Mouse (Mus musculus) limb, embryonic 14.5 days (tissue): ENCODE results near the gene Gm5767. TPM values are rescaled to one million over a fixed set of nuclear protein-coding genes. Genes with fewer than 3 reads are reported as not detected.

Experiments
- ATAC-seq: fragments of 200-750 bp; cut with Nextera tagmentation; 2 replicates; pipeline ENCODE4 v1.8.0; 2017; ENCODE audit warnings: low read depth, moderate number of reproducible peaks, moderate TSS enrichment; ENCODE audit not compliant: low FRiP score
- DNase-seq: peaks from one replicate; pipeline ENCODE4 v3.0.0-alpha.2; 2015; ENCODE audit warnings: low spot score
- H3K27ac ChIP-seq: fragments of 300-500 bp; sonication (generic); replicated peaks from 2 replicates; pipeline ENCODE4 v1.5.1; 2014; ENCODE audit warnings: low read depth, mild to moderate bottlenecking, low read length, moderate library complexity, mixed read lengths
- H3K27me3 ChIP-seq: fragments of 300-500 bp; sonication (generic); 2 replicates; pipeline ENCODE4 v1.6.1; 2014; ENCODE audit warnings: low read length, mixed read lengths; ENCODE audit not compliant: control insufficient read depth, insufficient read depth
- H3K36me3 ChIP-seq: fragments of 300-500 bp; sonication (generic); 2 replicates; pipeline ENCODE4 v1.6.1; 2014; ENCODE audit warnings: mild to moderate bottlenecking, low read length, moderate library complexity, mixed read lengths; ENCODE audit not compliant: control insufficient read depth, insufficient read depth
- H3K4me1 ChIP-seq: fragments of 300-500 bp; sonication (generic); 2 replicates; pipeline ENCODE4 v1.6.1; 2014; ENCODE audit warnings: antibody characterized with exemption, low read length, mixed read lengths; ENCODE audit not compliant: control insufficient read depth, insufficient read depth
- H3K4me2 ChIP-seq: fragments of 300-500 bp; sonication (generic); replicated peaks from 2 replicates; pipeline ENCODE4 v1.6.1; 2014; ENCODE audit warnings: low read depth, mild to moderate bottlenecking, low read length, moderate library complexity; ENCODE audit not compliant: severe bottlenecking
- H3K4me3 ChIP-seq: fragments of 300-500 bp; sonication (generic); replicated peaks from 2 replicates; pipeline ENCODE4 v1.5.1; 2014; ENCODE audit warnings: low read length
- H3K9ac ChIP-seq: fragments of 300-500 bp; sonication (generic); 2 replicates; pipeline ENCODE4 v1.6.1; 2014; ENCODE audit warnings: mild to moderate bottlenecking, low read depth, low read length, moderate library complexity; ENCODE audit not compliant: severe bottlenecking
- H3K9me3 ChIP-seq: fragments of 300-500 bp; sonication (generic); 2 replicates; pipeline ENCODE4 v1.6.1; 2016; ENCODE audit warnings: low read length; ENCODE audit not compliant: control insufficient read depth
- POLR2A ChIP-seq: fragments of 200-500 bp; IDR thresholded peaks from 2 replicates; pipeline ENCODE4 v1.8.0; 2012; ENCODE audit warnings: inconsistent platforms, mild to moderate bottlenecking, moderate library complexity, borderline replicate concordance; ENCODE audit not compliant: insufficient read depth, insufficient read length; ENCODE audit errors: extremely low read depth
- WGBS: fragments of 180-500 bp; shearing (Covaris S2); extraction: QIAGEN DNeasy Blood & Tissue Kit; methylation state at CpG from one replicate; pipeline ENCODE4 v1.1.7; 2014; 5-methylcytosine and 5-hydroxymethylcytosine counted together
- polyA plus RNA-seq, 2 experiments: library from polyadenylated mRNA; depleted of rRNA in 1 of 2; stranded (reverse) in 1 of 2; unstranded in 1 of 2; fragments of >200 nt; fragmentation: Nextera tagmentation in 1 of 2; extraction: Ambion mirVana in 1 of 2; gene quantifications; 2 replicates each; pipeline versions ENCODE4 v1.2.1 to v1.2.3; 2012 to 2014

Gene Gm5767
- polyA plus RNA-seq, 2 experiments = 0.33 TPM; not detected in 1

DNA sequence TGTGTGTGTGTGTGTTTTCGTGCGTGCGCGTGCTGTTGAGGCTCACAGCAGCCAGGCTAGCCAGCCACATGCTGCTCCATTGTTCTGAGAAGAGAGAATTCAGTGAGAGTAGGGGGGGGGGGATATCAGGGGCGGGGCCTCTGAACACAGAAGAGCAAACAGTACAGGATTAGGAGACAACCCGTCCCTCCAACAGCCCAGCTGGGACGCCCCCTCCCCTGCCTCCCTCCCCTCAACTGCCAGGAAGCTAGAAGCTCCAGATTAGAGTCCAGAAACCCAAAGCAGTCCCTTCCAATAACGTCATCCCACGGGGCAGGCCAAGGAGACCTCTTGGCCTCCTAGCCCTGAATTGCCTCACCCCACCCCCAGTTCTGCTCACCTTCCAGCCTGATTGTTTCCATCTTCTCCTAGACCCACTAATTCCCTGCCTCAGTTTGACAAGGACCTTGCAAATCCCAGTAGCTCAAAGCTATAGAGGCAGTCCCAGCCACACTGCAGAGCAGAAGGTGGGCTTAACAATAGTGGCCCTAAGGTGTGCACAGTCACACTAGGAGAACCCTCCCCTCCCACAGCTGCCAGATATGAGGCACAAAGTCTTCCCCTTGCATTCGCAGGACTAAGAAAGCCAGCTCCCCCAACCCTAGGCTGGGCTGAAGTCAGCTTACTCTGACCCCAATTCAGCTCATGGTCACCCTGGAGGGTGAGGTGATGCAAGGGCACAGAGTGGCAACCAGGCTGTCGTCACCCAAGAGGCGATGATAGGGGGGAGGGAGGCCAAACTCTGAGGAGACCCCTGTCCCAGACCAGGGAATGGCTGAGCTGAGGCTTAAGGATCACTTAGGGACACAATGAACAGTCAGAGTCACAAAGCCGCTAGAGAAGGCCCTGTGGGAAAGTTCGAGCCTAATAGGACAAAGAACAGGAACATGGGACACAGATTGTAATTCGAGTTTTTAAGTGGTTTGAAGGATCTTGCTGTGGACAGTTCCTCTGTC, 10.2 kb upstream of the Gm5767 start:
- H3K9me3 ChIP-seq = no peaks in the 10 kb centered on the region
- peak overlapping the region; percentile 61 for H3K4me3 ChIP-seq
- DNase-seq = no peak
- H3K36me3 ChIP-seq = no peaks in the 10 kb centered on the region; the same call in 1 of the 2 replicates
- 11% methylated on average over 13 of the region's 15 CpGs for WGBS
- no peak for ATAC-seq
- no peak for TF ChIP-seq POLR2A
- no peak overlapping the region for H3K27ac ChIP-seq
- H3K4me1 ChIP-seq = peaks cover 13% of the 10 kb centered on the region
- H3K9ac ChIP-seq = peak overlapping the region; percentile 64
- H3K4me2 ChIP-seq = peak overlapping the region; percentile 79
- H3K27me3 ChIP-seq = no peaks in the 10 kb centered on the region

DNA sequence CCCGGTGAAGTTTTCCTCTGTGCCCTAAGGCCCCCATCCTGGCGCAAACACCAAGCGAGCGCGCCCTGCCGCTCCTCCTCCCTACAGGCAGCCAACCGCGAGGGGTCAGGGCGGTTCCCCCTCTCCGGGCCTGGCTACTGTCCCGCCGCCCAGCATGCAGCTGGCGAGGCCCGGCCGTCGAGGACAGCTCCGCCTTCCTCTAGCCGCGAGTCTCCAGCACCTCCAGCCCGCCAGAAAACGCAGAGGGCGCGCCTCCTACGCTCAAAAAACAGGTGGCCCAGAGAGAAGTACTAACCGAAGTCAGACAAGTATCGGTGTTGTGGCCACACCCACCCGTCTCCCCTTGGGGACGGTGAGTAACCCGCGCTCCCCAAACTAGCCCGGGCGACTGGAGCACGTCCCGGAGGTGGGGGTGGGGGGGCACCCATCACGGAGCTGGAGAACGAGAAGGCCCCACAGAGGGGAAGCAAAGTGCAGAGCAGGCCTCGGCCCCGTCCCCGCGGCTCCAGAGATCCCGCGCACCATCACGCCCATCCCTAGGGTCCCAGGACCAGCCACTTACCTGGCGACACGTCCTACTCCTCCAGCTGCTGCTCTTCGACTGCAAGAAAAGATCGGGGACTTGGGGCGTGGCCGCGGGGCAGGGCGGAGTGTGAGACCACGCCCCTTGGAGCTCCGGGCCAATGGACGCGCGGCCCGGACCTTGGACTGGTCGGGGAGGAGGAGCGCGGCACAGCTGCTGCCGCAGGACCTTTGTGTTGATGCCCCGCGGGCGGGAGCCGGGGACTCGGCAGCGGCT, 8.8 kb upstream of the Gm5767 start, which contains the start of gene Carhsp1:
Carhsp1 (minus strand) TSS at position 605 of the 799 bp plus-strand sequence.
- H3K27me3 ChIP-seq = no peaks in the 10 kb centered on the region
- under 1% methylated on average over 55 of the region's 67 CpGs for WGBS
- peak within 1 kb of the TSS; percentile 61 for H3K4me3 ChIP-seq
- peak; percentile 87; the same call in 1 of the 2 replicates for TF ChIP-seq POLR2A
- H3K9ac ChIP-seq = peak within 1 kb of the TSS; percentile 64
- peaks cover 13% of the 10 kb centered on the region for H3K4me1 ChIP-seq
- H3K9me3 ChIP-seq = no peaks in the 10 kb centered on the region
- ATAC-seq (peak; percentile 91), DNase-seq (peak; percentile 95)
- H3K4me2 ChIP-seq = peak within 1 kb of the TSS; percentile 79
- no peaks in the 10 kb centered on the region for H3K36me3 ChIP-seq
- peak within 1 kb of the TSS; percentile 64 for H3K27ac ChIP-seq

DNA sequence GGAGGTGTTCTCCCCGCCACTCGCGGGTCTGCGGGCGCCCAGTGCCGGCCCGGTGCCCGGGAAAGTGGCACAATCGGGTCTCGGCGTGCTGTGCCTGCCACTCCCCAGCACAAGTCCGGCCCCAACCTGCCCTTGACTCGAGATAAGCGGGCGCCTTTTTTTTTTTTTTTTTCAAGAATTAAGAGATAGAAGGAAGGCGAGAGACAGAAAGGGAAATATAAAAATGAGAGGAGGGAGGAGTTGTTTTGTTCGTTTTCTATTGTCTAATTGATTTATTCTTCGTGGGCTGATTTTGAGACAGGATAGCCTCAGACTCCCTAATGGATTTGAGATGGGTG, 8.3 kb upstream of the Gm5767 start:
- Histone ChIP-seq H3K27me3 (no peaks in the 10 kb centered on the region), H3K9ac (peak overlapping the region; percentile 64), H3K4me3 (peak overlapping the region; percentile 61), H3K9me3 (no peaks in the 10 kb centered on the region), H3K27ac (no peak overlapping the region), H3K4me1 (peaks cover 13% of the 10 kb centered on the region), H3K4me2 (peak overlapping the region; percentile 79), H3K36me3 (no peaks in the 10 kb centered on the region)
- DNase-seq (no peak), ATAC-seq (no peak)
- 0% methylated on average over 18 of the region's 18 CpGs for WGBS
- TF ChIP-seq POLR2A = no peak

DNA sequence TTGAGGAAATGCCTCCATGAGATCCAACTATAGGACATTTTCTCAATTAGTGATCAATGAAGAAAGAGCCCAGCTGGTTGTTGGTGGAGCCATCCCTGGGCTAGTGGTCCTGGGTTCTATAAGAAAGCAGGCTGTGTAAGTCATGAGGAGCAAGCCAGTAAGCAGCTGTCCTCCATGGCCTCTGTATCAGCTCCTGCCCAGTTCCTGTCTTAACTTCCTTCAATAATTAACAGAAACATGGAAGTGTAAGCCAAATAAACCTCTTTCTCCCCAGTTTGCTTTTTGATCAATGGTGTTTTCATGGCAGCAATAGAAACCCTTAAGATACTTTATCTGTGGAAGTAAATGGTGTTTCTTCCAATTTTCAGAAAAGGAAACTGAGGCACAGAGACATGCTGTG, 7.8 kb upstream of the Gm5767 start:
- no peak for TF ChIP-seq POLR2A
- H3K9me3 ChIP-seq = no peaks in the 10 kb centered on the region
- no peak for ATAC-seq
- H3K4me1 ChIP-seq = peaks cover 13% of the 10 kb centered on the region
- H3K9ac ChIP-seq = no peak overlapping the region
- H3K27ac ChIP-seq = no peak overlapping the region
- H3K4me3 ChIP-seq = no peak overlapping the region
- no peaks in the 10 kb centered on the region for H3K27me3 ChIP-seq
- DNase-seq = no peak
- no peaks in the 10 kb centered on the region for H3K36me3 ChIP-seq
- no peak overlapping the region; the same call in 1 of the 2 replicates for H3K4me2 ChIP-seq

DNA sequence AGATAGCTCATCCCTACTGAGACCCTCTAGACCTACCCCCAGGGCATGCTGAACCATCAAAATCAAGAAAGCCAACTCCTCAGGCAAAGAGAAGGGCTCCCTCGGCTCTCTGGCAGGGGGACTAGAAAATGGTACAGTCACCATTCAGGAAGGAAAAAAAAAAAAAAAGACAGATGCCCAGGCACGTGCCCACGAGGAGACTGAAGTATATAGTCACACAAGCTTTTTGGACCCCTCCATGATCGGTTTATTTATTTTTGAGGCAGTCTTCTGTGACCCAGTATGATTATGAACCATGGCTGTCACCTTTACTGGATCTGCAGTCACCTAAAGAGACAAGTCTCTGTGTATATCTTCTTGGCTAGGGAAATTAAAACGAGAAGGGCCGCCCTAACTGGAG, 7.2 kb upstream of the Gm5767 start:
- no peak for ATAC-seq
- no peak overlapping the region for H3K27ac ChIP-seq
- WGBS = 64% methylated on average over 6 of the region's 6 CpGs

More for the DNA sequence above, 7.2 kb upstream of the Gm5767 start:
- TF ChIP-seq POLR2A = no peak
- Histone ChIP-seq H3K27me3 (no peaks in the 10 kb centered on the region), H3K4me3 (no peak overlapping the region), H3K9ac (no peak overlapping the region), H3K4me1 (peaks cover 13% of the 10 kb centered on the region), H3K9me3 (no peaks in the 10 kb centered on the region), H3K4me2 (no peak overlapping the region), H3K36me3 (no peaks in the 10 kb centered on the region)
- DNase-seq = no peak
